Comparison of ENCODE assay signal across 8 mouse cellular contexts in genomic region chr13:56295943-56296658, GRCm38 (mm10). TPM values are rescaled to one million over a fixed set of nuclear protein-coding genes. Genes with fewer than 3 reads are reported as not detected.
DNase-seq lines count a peak whose midpoint lies in the region; ATAC-seq and TF ChIP-seq lines count a peak whose summit lies in the region.

Cxcl14 (minus strand) TSS chr13:56296551.

- H3K9me3 ChIP-seq in forebrain, embryonic 12.5 days = no peaks in the 10 kb centered on the region
- peaks cover 6% of the 10 kb centered on the region for H3K9me3 ChIP-seq in heart, embryonic 16.5 days (replicated peaks; ENCODE audit: control insufficient read depth, low read length)
- no peaks in the 10 kb centered on the region for H3K9me3 ChIP-seq in liver, embryonic 14.5 days (ENCODE audit: control insufficient read depth, low read length)

- H3K27ac ChIP-seq in forebrain, embryonic 12.5 days = no peak within 1 kb of the TSS
- no peak within 1 kb of the TSS for H3K27ac ChIP-seq in heart, embryonic 16.5 days (ENCODE audit: low read length)
- no peak within 1 kb of the TSS for H3K27ac ChIP-seq in liver, embryonic 14.5 days
- no peak within 1 kb of the TSS for H3K27ac ChIP-seq in olfactory bulb, adult 2 months (ENCODE audit: insufficient read depth, low read depth, low read length)

- H3K9ac ChIP-seq in forebrain, embryonic 12.5 days = peak within 1 kb of the TSS; percentile 54
- peak within 1 kb of the TSS; percentile 40; the same call in 1 of the 2 replicates for H3K9ac ChIP-seq in heart, embryonic 16.5 days (ENCODE audit: low read length)
- no peak within 1 kb of the TSS for H3K9ac ChIP-seq in liver, embryonic 14.5 days (replicated peaks)

- DNase-seq in testis, postnatal 10 days (ENCODE audit: low spot score) = peak; percentile 50
- no peak for DNase-seq in testis, postnatal 14 days (ENCODE audit: low spot score)
- DNase-seq in kidney, postnatal 25 days = peak; percentile 53 to 64
- DNase-seq in liver, embryonic 14.5 days (ENCODE audit: low read depth in 3 of 3, low spot score in 3 of 3) = no peak
- no peak for DNase-seq in thymus, adult 18-20 months

- peak within 1 kb of the TSS; percentile 93 for H3K4me2 ChIP-seq in forebrain, embryonic 12.5 days
- H3K4me2 ChIP-seq in heart, embryonic 16.5 days (ENCODE audit: low read depth, low read length) = peak within 1 kb of the TSS; percentile 67
- 0 out of 2 replicates have a peak within 1 kb of the TSS, but pooled peaks have one; percentile 7 for H3K4me2 ChIP-seq in liver, embryonic 14.5 days (ENCODE audit: low read depth)

- H3K4me3 ChIP-seq in forebrain, embryonic 12.5 days (replicated peaks) = peak within 1 kb of the TSS; percentile 54
- H3K4me3 ChIP-seq in heart, embryonic 16.5 days (ENCODE audit: low read length) = peak within 1 kb of the TSS; percentile 48
- H3K4me3 ChIP-seq in liver, embryonic 14.5 days (ENCODE audit: insufficient read depth in 1 of 2, low read depth in 2 of 2, low read length in 2 of 2) = no peak within 1 kb of the TSS
- H3K4me3 ChIP-seq in olfactory bulb, adult 2 months (ENCODE audit: insufficient read depth, low read depth, low read length) = peak within 1 kb of the TSS; percentile 46

- H3K4me1 ChIP-seq in forebrain, embryonic 12.5 days = peaks cover 22% of the 10 kb centered on the region
- H3K4me1 ChIP-seq in heart, embryonic 16.5 days (ENCODE audit: control insufficient read depth, insufficient read depth, low read length) = peaks cover 2% of the 10 kb centered on the region; the same call in 1 of the 2 replicates
- no peaks in the 10 kb centered on the region for H3K4me1 ChIP-seq in liver, embryonic 14.5 days (replicated peaks; ENCODE audit: control insufficient read depth in 2 of 2, insufficient read depth in 2 of 2, low read length in 1 of 2)
- H3K4me1 ChIP-seq in olfactory bulb, adult 2 months (ENCODE audit: control insufficient read depth, insufficient read depth, low read length) = peaks cover 14% of the 10 kb centered on the region

- no peak; the same call in 1 of the 2 replicates for TF ChIP-seq POLR2A in olfactory bulb, adult 2 months (IDR thresholded peaks at IDR 0.05; ENCODE audit: insufficient read depth, low read depth, low read length)

- ATAC-seq in forebrain, embryonic 12.5 days (ENCODE audit: low FRiP score) = peak; percentile 53
- no peak for ATAC-seq in heart, embryonic 16.5 days (replicated peaks; ENCODE audit: extremely low read depth, insufficient read depth, low FRiP score)
- no peak for ATAC-seq in liver, embryonic 14.5 days (ENCODE audit: insufficient read depth)

- no peak for TF ChIP-seq CTCF in liver, embryonic 14.5 days (IDR thresholded peaks at IDR 0.05; ENCODE audit: low read depth)
- TF ChIP-seq CTCF in olfactory bulb, adult 2 months (IDR thresholded peaks at IDR 0.05; ENCODE audit: insufficient read depth, low read depth, low read length) = no peak

- H3K27me3 ChIP-seq in forebrain, embryonic 12.5 days = peaks cover 85% of the 10 kb centered on the region
- H3K27me3 ChIP-seq in heart, embryonic 16.5 days (ENCODE audit: control insufficient read depth, insufficient read depth, low read length) = peaks cover 70% of the 10 kb centered on the region
- H3K27me3 ChIP-seq in liver, embryonic 14.5 days (ENCODE audit: control insufficient read depth, insufficient read depth, low read length) = peaks cover 37% of the 10 kb centered on the region

- no peak for TF ChIP-seq EP300 in liver, embryonic 14.5 days (IDR thresholded peaks at IDR 0.05; ENCODE audit: low read depth)

- no peaks in the 10 kb centered on the region for H3K36me3 ChIP-seq in forebrain, embryonic 12.5 days (replicated peaks)
- H3K36me3 ChIP-seq in heart, embryonic 16.5 days (ENCODE audit: control insufficient read depth, insufficient read depth) = no peaks in the 10 kb centered on the region
- no peaks in the 10 kb centered on the region for H3K36me3 ChIP-seq in liver, embryonic 14.5 days (replicated peaks; ENCODE audit: control insufficient read depth, insufficient read depth, low read depth)

- WGBS in forebrain, embryonic 12.5 days = under 1% methylated on average over 76 of the region's 76 CpGs
- WGBS in heart, embryonic 16.5 days = 1% methylated on average over 74 of the region's 76 CpGs
- WGBS in liver, embryonic 14.5 days (ENCODE audit: insufficient replicate concordance) = 1% methylated on average over 76 of the region's 76 CpGs
- 1% methylated on average over 76 of the region's 76 CpGs for WGBS in olfactory bulb, adult 2 months

RNA-seq across cellular contexts. Expression of gene Cxcl14, which starts in this region (rescaled TPM):
- polyA plus RNA-seq in forebrain, embryonic 12.5 days (2016; fragmentation: Nextera tagmentation; extraction: Ambion mirVana) = 19.5 and 26.3 TPM in 2 replicates
- 0.54 and 1.9 TPM in 2 replicates for polyA plus RNA-seq in heart, embryonic 16.5 days (2015; fragmentation: Nextera tagmentation; extraction: Ambion mirVana)
- polyA plus RNA-seq in liver, embryonic 14.5 days (2012; rRNA removed) = 0.10 and 0.20 TPM in 2 replicates
- polyA plus RNA-seq in liver, embryonic 14.5 days (2014; fragmentation: Nextera tagmentation; extraction: Ambion mirVana) = not detected in 2 replicates
- not detected in 2 replicates for polyA plus RNA-seq in olfactory bulb, adult 2 months (2012; ENCODE audit: insufficient read depth, insufficient read length, low replicate concordance, missing spikeins)

Comparison
In these comparisons a context has a peak if more than half of its experiments do, and no peak if none do; other contexts are left out.
1. DNase-seq: peak in testis, postnatal 10 days (single experiment) and kidney, postnatal 25 days (2 of 2); none in testis, postnatal 14 days (single experiment), liver, embryonic 14.5 days (0 of 3) and thymus, adult 18-20 months (0 of 2).
2. H3K4me2 ChIP-seq: peak in every context shown above with its lines; median percentile 93 in forebrain, embryonic 12.5 days; 67 in heart, embryonic 16.5 days; 7 in liver, embryonic 14.5 days.
3. H3K4me3 ChIP-seq: peak in forebrain, embryonic 12.5 days (single experiment), heart, embryonic 16.5 days (single experiment) and olfactory bulb, adult 2 months (single experiment); none in liver, embryonic 14.5 days (0 of 2).